In genomic region chr16:3350668-3351507, GRCm38 (mm10) we compare ENCODE assay signal across 8 mouse cellular contexts.
DNase-seq lines count a peak whose midpoint lies in the region; ATAC-seq and TF ChIP-seq lines count a peak whose summit lies in the region.
"Not testable (repeated sequence)": the region's sequence is repeated elsewhere in the genome, so short reads cannot be mapped to it uniquely, and the experiment has no call there.

No protein-coding gene starts in this region.

- H3K27me3 ChIP-seq in MEL (ENCODE audit: control insufficient read depth in 1 of 2, insufficient read depth in 2 of 2, low read length in 2 of 2); forebrain, embryonic 13.5 days; kidney, embryonic 15.5 days; liver, embryonic 16.5 days (ENCODE audit: control insufficient read depth, insufficient read depth, low read depth, low read length); midbrain, postnatal 0 days (ENCODE audit: insufficient read depth, low read length); stomach, postnatal 0 days (ENCODE audit: control insufficient read depth, insufficient read depth, low read length): not testable (repeated sequence)

- TF ChIP-seq POLR2A in MEL (IDR thresholded peaks at IDR 0.05; ENCODE audit: control insufficient read depth in 1 of 2, insufficient read depth in 1 of 2, low read depth in 1 of 2, low read length in 2 of 2, poor library complexity in 1 of 2): not testable (repeated sequence)

- 81% methylated on average over 7 of the region's 7 CpGs for WGBS in forebrain, embryonic 13.5 days
- WGBS in kidney, embryonic 15.5 days: 76% methylated on average over 7 of the region's 7 CpGs
- WGBS in liver, embryonic 16.5 days (ENCODE audit: insufficient replicate concordance): 57% methylated on average over 6 of the region's 7 CpGs
- 76% methylated on average over 6 of the region's 7 CpGs for WGBS in midbrain, postnatal 0 days
- 80% methylated on average over 6 of the region's 7 CpGs for WGBS in stomach, postnatal 0 days

- 0 out of 2 replicates have a peak overlapping the region, but pooled peaks have one; percentile 1 for H3K27ac ChIP-seq in MEL (ENCODE audit: control insufficient read depth, low read depth, low read length)
- H3K27ac ChIP-seq in forebrain, embryonic 13.5 days; kidney, embryonic 15.5 days; liver, embryonic 16.5 days (ENCODE audit: low read length); midbrain, postnatal 0 days (ENCODE audit: low read depth, low read length); stomach, postnatal 0 days (replicated peaks): not testable (repeated sequence)

- not testable (repeated sequence) for H3K4me3 ChIP-seq in MEL (ENCODE audit: control insufficient read depth in 1 of 2, insufficient read depth in 1 of 2, low read depth in 2 of 2, low read length in 2 of 2); forebrain, embryonic 13.5 days; kidney, embryonic 15.5 days (replicated peaks); liver, embryonic 16.5 days (ENCODE audit: low read depth, low read length); midbrain, postnatal 0 days (ENCODE audit: low read depth, low read length); stomach, postnatal 0 days (ENCODE audit: low read depth, low read length)

- not testable (repeated sequence) for TF ChIP-seq EP300 in MEL (IDR thresholded peaks at IDR 0.05; ENCODE audit: low read depth in 1 of 2, low read length in 2 of 2); stomach, postnatal 0 days (optimal IDR thresholded peaks at IDR 0.05)

- peak; percentile 99 for DNase-seq in MEL (ENCODE audit: low read depth, low spot score)
- DNase-seq in midbrain, postnatal 0 days (ENCODE audit: low spot score): peak; percentile 27
- peak; percentile 13 for DNase-seq in stomach, postnatal 0 days (ENCODE audit: low spot score)

- H3K36me3 ChIP-seq in MEL (ENCODE audit: control insufficient read depth in 1 of 2, insufficient read depth in 2 of 2, low read length in 2 of 2); forebrain, embryonic 13.5 days (ENCODE audit: poor library complexity, severe bottlenecking); kidney, embryonic 15.5 days; liver, embryonic 16.5 days (ENCODE audit: control insufficient read depth, insufficient read depth); midbrain, postnatal 0 days (ENCODE audit: insufficient read depth, low read length); stomach, postnatal 0 days (ENCODE audit: control insufficient read depth, insufficient read depth, low read length): not testable (repeated sequence)

- not testable (repeated sequence) for H3K79me2 ChIP-seq in MEL (ENCODE audit: control insufficient read depth, insufficient read depth, low read length, poor library complexity)

- peak; percentile 89 for ATAC-seq in common myeloid progenitor, adult 5-6 weeks (replicated peaks; ENCODE audit: low read depth, poor library complexity, severe bottlenecking)
- peak; percentile 75 for ATAC-seq in forebrain, embryonic 13.5 days
- ATAC-seq in hematopoietic stem cell, adult 5-6 weeks (replicated peaks in 1 of 2; ENCODE audit: insufficient read depth in 1 of 2, low FRiP score in 2 of 2, low TSS enrichment in 1 of 2, low read depth in 1 of 2, poor library complexity in 2 of 2, severe bottlenecking in 2 of 2): peak; percentile 88 to 93
- ATAC-seq in kidney, embryonic 15.5 days (replicated peaks; ENCODE audit: low FRiP score): peak; percentile 91
- ATAC-seq in liver, embryonic 16.5 days (ENCODE audit: low read depth): peak; percentile 82
- peak; percentile 85 for ATAC-seq in midbrain, postnatal 0 days (ENCODE audit: low FRiP score)
- peak; percentile 94 for ATAC-seq in stomach, postnatal 0 days (ENCODE audit: low FRiP score, low TSS enrichment)

- not testable (repeated sequence) for TF ChIP-seq RAD21 in MEL (IDR thresholded peaks at IDR 0.05; ENCODE audit: low read depth, low read length)

- not testable (repeated sequence) for H3K9me3 ChIP-seq in MEL (replicated peaks; ENCODE audit: insufficient read depth, low read length); forebrain, embryonic 13.5 days (replicated peaks); kidney, embryonic 15.5 days (replicated peaks); liver, embryonic 16.5 days (replicated peaks; ENCODE audit: control insufficient read depth, low read length); midbrain, postnatal 0 days (ENCODE audit: low read length); stomach, postnatal 0 days (ENCODE audit: control insufficient read depth, low read length)

- H3K4me2 ChIP-seq in forebrain, embryonic 13.5 days; kidney, embryonic 15.5 days; liver, embryonic 16.5 days (ENCODE audit: low read depth, low read length); midbrain, postnatal 0 days (ENCODE audit: low read depth, low read length, poor library complexity, severe bottlenecking); stomach, postnatal 0 days (replicated peaks; ENCODE audit: low read depth): not testable (repeated sequence)

- not testable (repeated sequence) for H3K4me1 ChIP-seq in MEL (ENCODE audit: control insufficient read depth in 1 of 2, insufficient read depth in 2 of 2, low read length in 2 of 2); forebrain, embryonic 13.5 days; kidney, embryonic 15.5 days; liver, embryonic 16.5 days (ENCODE audit: control insufficient read depth, low read depth, low read length); midbrain, postnatal 0 days (ENCODE audit: insufficient read depth, low read length); stomach, postnatal 0 days (replicated peaks; ENCODE audit: control insufficient read depth, insufficient read depth)

- H3K9ac ChIP-seq in MEL (ENCODE audit: control insufficient read depth, low read depth, low read length, poor library complexity, severe bottlenecking); forebrain, embryonic 13.5 days; kidney, embryonic 15.5 days; liver, embryonic 16.5 days (ENCODE audit: low read depth, low read length); midbrain, postnatal 0 days (replicated peaks; ENCODE audit: low read length, poor library complexity, severe bottlenecking); stomach, postnatal 0 days (ENCODE audit: low read length): not testable (repeated sequence)

- not testable (repeated sequence) for TF ChIP-seq CTCF in MEL (IDR thresholded peaks at IDR 0.05 in 2 of 3, conservative IDR thresholded peaks at IDR 0.05 in 1 of 3; ENCODE audit: control insufficient read depth in 1 of 3, insufficient read depth in 1 of 3, low read depth in 2 of 3, low read length in 3 of 3, poor library complexity in 1 of 3, severe bottlenecking in 1 of 3); midbrain, postnatal 0 days (IDR thresholded peaks at IDR 0.05); stomach, postnatal 0 days (IDR thresholded peaks at IDR 0.05; ENCODE audit: low read depth)

Comparison
In these comparisons a context has a peak if more than half of its experiments do, and no peak if none do; other contexts are left out.
1. DNase-seq: peak in every context shown above with its lines; median percentile 99 in MEL; 27 in midbrain, postnatal 0 days; 13 in stomach, postnatal 0 days.